Comparison of ENCODE assay signal across 10 mouse cellular contexts in genomic region chr14:41007641-41008040, GRCm38 (mm10). TPM values are rescaled to one million over a fixed set of nuclear protein-coding genes. Genes with fewer than 3 reads are reported as not detected.
DNase-seq lines count a peak whose midpoint lies in the region; ATAC-seq lines count a peak whose summit lies in the region.
"Had no signal": no experiment of that assay in that cellular context is flagged by ENCODE, and none has a peak within 500 bp of the region (broad histone marks: within the 10 kb centered on the region; RNA-seq: fewer than 3 reads in every experiment).

No protein-coding gene starts in this region.

- 39% methylated on average over 5 of the region's 5 CpGs for WGBS in hindbrain, embryonic 10.5 days
- WGBS in hindbrain, embryonic 12.5 days: 43% methylated on average over 5 of the region's 5 CpGs
- 14% methylated on average over 5 of the region's 5 CpGs for WGBS in liver, embryonic 16.5 days (ENCODE audit: insufficient replicate concordance)

- H3K9me3 ChIP-seq in hindbrain, embryonic 10.5 days: no peaks in the 10 kb centered on the region
- H3K9me3 ChIP-seq in hindbrain, embryonic 12.5 days (replicated peaks): no peaks in the 10 kb centered on the region
- no peaks in the 10 kb centered on the region for H3K9me3 ChIP-seq in liver, embryonic 16.5 days (replicated peaks; ENCODE audit: control insufficient read depth, low read length)

- H3K27me3 ChIP-seq in hindbrain, embryonic 10.5 days (ENCODE audit: insufficient read depth, poor library complexity, severe bottlenecking): 0 out of 2 replicates have a peak, but pooled peaks cover 4% of the 10 kb centered on the region
- H3K27me3 ChIP-seq in hindbrain, embryonic 12.5 days: no peaks in the 10 kb centered on the region
- H3K27me3 ChIP-seq in liver, embryonic 16.5 days (ENCODE audit: control insufficient read depth, insufficient read depth, low read depth, low read length): no peaks in the 10 kb centered on the region

- H3K4me2 ChIP-seq in hindbrain, embryonic 12.5 days (replicated peaks): no peak overlapping the region
- peak overlapping the region; percentile 60 for H3K4me2 ChIP-seq in liver, embryonic 16.5 days (ENCODE audit: low read depth, low read length)

- intact Hi-C loops in left cerebral cortex, postnatal 10 days (cut with DNase I): no loop called here

- no peak overlapping the region for H3K9ac ChIP-seq in hindbrain, embryonic 12.5 days
- peak overlapping the region; percentile 53 for H3K9ac ChIP-seq in liver, embryonic 16.5 days (ENCODE audit: low read depth, low read length)

- DNase-seq in hindbrain, embryonic 10.5 days (ENCODE audit: low spot score): no peak
- DNase-seq in spleen, postnatal 4 days (ENCODE audit: low spot score in 2 of 2): peak; percentile 31 to 67
- DNase-seq in spleen, postnatal 14 days (ENCODE audit: low spot score in 2 of 2): no peak
- no peak for DNase-seq in T-cell, adult 2 months (ENCODE audit: low spot score)
- no peak for DNase-seq in urinary bladder, postnatal 10 days (ENCODE audit: low spot score)
- DNase-seq in left cerebral cortex, postnatal 10 days (ENCODE audit: extremely low spot score in 1 of 2, low spot score in 2 of 2): no peak
- DNase-seq: thymus, adult 2 months had no signal

- H3K4me1 ChIP-seq in hindbrain, embryonic 10.5 days (replicated peaks): peaks cover 20% of the 10 kb centered on the region
- peaks cover 16% of the 10 kb centered on the region for H3K4me1 ChIP-seq in hindbrain, embryonic 12.5 days
- H3K4me1 ChIP-seq in liver, embryonic 16.5 days (ENCODE audit: control insufficient read depth, low read depth, low read length): peaks cover 57% of the 10 kb centered on the region

- 0 out of 2 replicates have a peak overlapping the region, but pooled peaks have one; percentile 43 for H3K27ac ChIP-seq in hindbrain, embryonic 10.5 days
- H3K27ac ChIP-seq in hindbrain, embryonic 12.5 days: no peak overlapping the region
- H3K27ac ChIP-seq in liver, embryonic 16.5 days (ENCODE audit: low read length): peak overlapping the region; percentile 88

- no peak overlapping the region for H3K4me3 ChIP-seq in hindbrain, embryonic 10.5 days
- H3K4me3 ChIP-seq in hindbrain, embryonic 12.5 days: no peak overlapping the region
- peak overlapping the region; percentile 45 for H3K4me3 ChIP-seq in liver, embryonic 16.5 days (ENCODE audit: low read depth, low read length)

- ATAC-seq in hindbrain, embryonic 12.5 days (ENCODE audit: low FRiP score): no peak
- ATAC-seq in liver, embryonic 16.5 days (ENCODE audit: low read depth): peak; percentile 84
- ATAC-seq: CD4-positive, CD25-positive, alpha-beta regulatory T cell, adult 4 months had no signal

- no peaks in the 10 kb centered on the region for H3K36me3 ChIP-seq in hindbrain, embryonic 10.5 days
- H3K36me3 ChIP-seq in hindbrain, embryonic 12.5 days: no peaks in the 10 kb centered on the region
- H3K36me3 ChIP-seq in liver, embryonic 16.5 days (ENCODE audit: control insufficient read depth, insufficient read depth): no peaks in the 10 kb centered on the region

RNA-seq across cellular contexts. Expression of gene Fam213a, which starts 5.9 kb away (rescaled TPM):
- 45.2 and 52.6 TPM in 2 replicates for polyA plus RNA-seq in hindbrain, embryonic 10.5 days (2016; fragmentation: Nextera tagmentation; extraction: Ambion mirVana)
- 62.5 and 65.1 TPM in 2 replicates for polyA plus RNA-seq in hindbrain, embryonic 12.5 days (2016; fragmentation: Nextera tagmentation; extraction: Ambion mirVana)
- 92.7 and 96.5 TPM in 2 replicates for polyA plus RNA-seq in liver, embryonic 16.5 days (2015; fragmentation: Nextera tagmentation; extraction: Ambion mirVana)
- total RNA-seq in left cerebral cortex, postnatal 10 days (2021): 100 to 1,000 TPM in 1 of 2 experiments, 10 to 100 TPM in 1; 97.0 to 101 TPM

RNA-seq across cellular contexts. Expression of gene Tspan14, which starts 41.0 kb away (rescaled TPM):
- polyA plus RNA-seq in hindbrain, embryonic 10.5 days (2016; fragmentation: Nextera tagmentation; extraction: Ambion mirVana): 95.5 and 95.7 TPM in 2 replicates
- 84.3 and 95.0 TPM in 2 replicates for polyA plus RNA-seq in hindbrain, embryonic 12.5 days (2016; fragmentation: Nextera tagmentation; extraction: Ambion mirVana)
- 29.1 and 30.0 TPM in 2 replicates for polyA plus RNA-seq in liver, embryonic 16.5 days (2015; fragmentation: Nextera tagmentation; extraction: Ambion mirVana)
- total RNA-seq in left cerebral cortex, postnatal 10 days (2021): 10 to 100 TPM; 63.3 to 64.5 TPM

Comparison
In these comparisons a context has a peak if more than half of its experiments do, and no peak if none do; other contexts are left out.
1. DNase-seq: peak in spleen, postnatal 4 days (2 of 2); none in hindbrain, embryonic 10.5 days (single experiment), spleen, postnatal 14 days (0 of 2), T-cell, adult 2 months (single experiment), urinary bladder, postnatal 10 days (single experiment) and left cerebral cortex, postnatal 10 days (0 of 2).